Comparison of ENCODE assay signal across 8 mouse cellular contexts in the genomic region with DNA sequence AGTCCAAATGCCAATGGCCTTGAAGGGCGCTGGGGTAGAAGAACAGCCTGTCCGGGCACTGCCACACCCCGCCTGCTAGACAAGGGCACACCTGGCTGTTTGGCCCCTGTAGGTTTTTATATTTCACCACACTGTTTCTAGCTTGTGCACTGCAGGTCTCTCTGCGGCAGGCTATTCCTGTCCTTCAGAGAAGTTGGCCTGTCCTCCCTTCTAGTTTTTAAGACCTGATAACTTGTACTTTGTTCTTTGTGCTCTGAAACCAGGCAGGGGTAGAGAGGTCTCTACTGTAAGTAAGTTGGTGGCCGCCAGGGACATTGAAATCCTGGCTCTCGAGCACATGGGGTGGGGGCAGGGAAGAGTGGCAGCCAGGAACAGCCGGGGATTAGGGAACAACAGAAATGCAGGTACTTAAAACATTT. TPM values are rescaled to one million over a fixed set of nuclear protein-coding genes. Genes with fewer than 3 reads are reported as not detected.
DNase-seq lines count a peak whose midpoint lies in the region; ATAC-seq lines count a peak whose summit lies in the region.

No protein-coding gene starts in this region.

- peak; percentile 69 for DNase-seq in testis, postnatal 10 days (ENCODE audit: low spot score)
- DNase-seq in testis, postnatal 14 days (ENCODE audit: low spot score) = no peak
- DNase-seq in intestine, embryonic 14.5 days (ENCODE audit: low spot score) = no peak
- peak; percentile 20 for DNase-seq in retina, postnatal 7 days (ENCODE audit: low read depth, low spot score)
- DNase-seq in cerebellum, adult 9-11 months = no peak
- DNase-seq in right cerebral cortex, adult 2 months (ENCODE audit: low spot score in 2 of 2) = no peak

- H3K4me3 ChIP-seq in erythroblast, embryonic 14.5 days (replicated peaks) = peak overlapping the region; percentile 27
- H3K4me3 ChIP-seq in intestine, embryonic 14.5 days (ENCODE audit: low read depth, low read length) = no peak overlapping the region
- H3K4me3 ChIP-seq in liver, embryonic 16.5 days (ENCODE audit: low read depth, low read length) = no peak overlapping the region

- peak overlapping the region; percentile 54 for H3K27ac ChIP-seq in intestine, embryonic 14.5 days (ENCODE audit: low read depth)
- peak overlapping the region; percentile 43 for H3K27ac ChIP-seq in liver, embryonic 16.5 days (ENCODE audit: low read length)

- no peaks in the 10 kb centered on the region for H3K9me3 ChIP-seq in erythroblast, embryonic 14.5 days (ENCODE audit: control insufficient read depth, low read length)
- no peaks in the 10 kb centered on the region for H3K9me3 ChIP-seq in intestine, embryonic 14.5 days (ENCODE audit: control insufficient read depth, low read length)
- H3K9me3 ChIP-seq in liver, embryonic 16.5 days (replicated peaks; ENCODE audit: control insufficient read depth, low read length) = no peaks in the 10 kb centered on the region

- H3K36me3 ChIP-seq in erythroblast, embryonic 14.5 days (ENCODE audit: control insufficient read depth) = no peaks in the 10 kb centered on the region
- H3K36me3 ChIP-seq in intestine, embryonic 14.5 days (ENCODE audit: control insufficient read depth, insufficient read depth, low read length) = no peaks in the 10 kb centered on the region
- no peaks in the 10 kb centered on the region for H3K36me3 ChIP-seq in liver, embryonic 16.5 days (ENCODE audit: control insufficient read depth, insufficient read depth)

- peak overlapping the region; percentile 38 for H3K4me2 ChIP-seq in intestine, embryonic 14.5 days (ENCODE audit: low read length)
- peak overlapping the region; percentile 60 for H3K4me2 ChIP-seq in liver, embryonic 16.5 days (ENCODE audit: low read depth, low read length)

- peaks cover 25% of the 10 kb centered on the region for H3K4me1 ChIP-seq in erythroblast, embryonic 14.5 days (ENCODE audit: control insufficient read depth)
- peaks cover 14% of the 10 kb centered on the region for H3K4me1 ChIP-seq in intestine, embryonic 14.5 days (replicated peaks; ENCODE audit: control insufficient read depth, insufficient read depth, low read length)
- peaks cover 15% of the 10 kb centered on the region for H3K4me1 ChIP-seq in liver, embryonic 16.5 days (ENCODE audit: control insufficient read depth, low read depth, low read length)

- H3K27me3 ChIP-seq in erythroblast, embryonic 14.5 days (ENCODE audit: control insufficient read depth) = no peaks in the 10 kb centered on the region
- no peaks in the 10 kb centered on the region for H3K27me3 ChIP-seq in intestine, embryonic 14.5 days (replicated peaks; ENCODE audit: control insufficient read depth, insufficient read depth, low read length)
- H3K27me3 ChIP-seq in liver, embryonic 16.5 days (ENCODE audit: control insufficient read depth, insufficient read depth, low read depth, low read length) = no peaks in the 10 kb centered on the region

- no peak overlapping the region for H3K9ac ChIP-seq in intestine, embryonic 14.5 days (ENCODE audit: low read length)
- no peak overlapping the region; the same call in 1 of the 2 replicates for H3K9ac ChIP-seq in liver, embryonic 16.5 days (ENCODE audit: low read depth, low read length)

- peak; percentile 56; the same call in 1 of the 2 replicates for ATAC-seq in intestine, embryonic 14.5 days (replicated peaks; ENCODE audit: low FRiP score, low TSS enrichment, low read depth)
- peak; percentile 43; the same call in 1 of the 2 replicates for ATAC-seq in liver, embryonic 16.5 days (ENCODE audit: low read depth)

- WGBS in intestine, embryonic 14.5 days = 38% methylated on average over 7 of the region's 7 CpGs
- 9% methylated on average over 7 of the region's 7 CpGs for WGBS in liver, embryonic 16.5 days (ENCODE audit: insufficient replicate concordance)

RNA-seq across cellular contexts. Expression of a gene that starts 44.8 kb away (rescaled TPM):
- 1.2 and 1.5 TPM in 2 replicates for polyA plus RNA-seq in erythroblast, embryonic 14.5 days (2012)
- polyA plus RNA-seq in intestine, embryonic 14.5 days (2014; fragmentation: Nextera tagmentation; extraction: Ambion mirVana) = 3.8 and 4.3 TPM in 2 replicates
- 4.2 and 5.7 TPM in 2 replicates for polyA plus RNA-seq in liver, embryonic 16.5 days (2015; fragmentation: Nextera tagmentation; extraction: Ambion mirVana)

Comparison
In these comparisons a context has a peak if more than half of its experiments do, and no peak if none do; other contexts are left out.
1. DNase-seq: peak in testis, postnatal 10 days (single experiment) and retina, postnatal 7 days (single experiment); none in testis, postnatal 14 days (single experiment), intestine, embryonic 14.5 days (single experiment), cerebellum, adult 9-11 months (single experiment) and right cerebral cortex, adult 2 months (0 of 2).